Mouse (Mus musculus): ENCODE measurements at regions not wholly inside any gene's neighbourhood (a gene's known extent, or its start where the extent isn't known, plus 50 kb on each side); places are given as distances from the start of the nearest gene placed in this dataset.

- DNase-seq (ENCODE audit: low read depth) = no peak
These were observed 169.8 kb downstream of the Arrdc4 start for GRCm38 (mm10) chr7:68579216-68579615.

GRCm38 (mm10) chr7:68571315-68571714, 177.7 kb downstream of the Arrdc4 start:
- DNase-seq (ENCODE audit: low read depth) = no peak

GRCm38 (mm10) chr7:68568127-68568510, 180.9 kb downstream of the Arrdc4 start:
- DNase-seq (ENCODE audit: low read depth) = no peak

DNA sequence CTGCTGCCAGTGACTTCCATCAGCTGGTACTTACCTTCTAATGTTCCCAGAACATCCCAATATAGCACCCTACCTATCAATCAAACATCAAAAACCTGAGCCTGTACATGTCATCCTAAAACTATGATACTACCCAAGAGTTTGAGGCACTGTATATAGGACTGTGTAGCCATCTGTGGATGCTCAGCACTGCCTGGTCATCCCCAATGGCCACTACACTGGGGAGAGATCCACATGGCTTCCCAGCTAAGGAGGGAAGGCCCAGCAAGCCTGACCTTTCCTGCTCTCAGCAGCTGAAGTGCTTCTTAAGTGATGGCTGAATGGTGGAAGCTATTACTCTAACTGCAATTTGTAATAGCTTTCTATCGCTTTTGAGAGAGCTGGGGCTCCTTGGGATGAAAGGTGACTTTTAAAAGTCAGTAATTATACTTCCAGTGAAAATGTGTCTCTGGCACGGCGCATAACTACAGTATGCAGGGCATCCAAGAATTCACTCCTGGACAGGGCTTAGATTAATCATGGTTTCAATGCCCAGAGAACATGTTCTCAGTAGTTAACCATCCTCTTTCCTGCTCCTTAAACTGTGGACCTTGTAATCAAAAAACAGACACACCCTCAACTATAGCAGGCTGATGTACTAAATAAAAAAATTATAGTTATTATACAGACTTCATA, 181.5 kb downstream of the Arrdc4 start:
- no peak for DNase-seq (ENCODE audit: low read depth)

- DNase-seq (ENCODE audit: low read depth) = no peak
These were observed 189.3 kb downstream of the Arrdc4 start for GRCm38 (mm10) chr7:68559440-68560343.

GRCm38 (mm10) chr7:68550330-68550729, 198.7 kb downstream of the Arrdc4 start:
- no peak for DNase-seq (ENCODE audit: low read depth)

- DNase-seq (ENCODE audit: low read depth) = no peak
These were observed 200.9 kb downstream of the Arrdc4 start for GRCm38 (mm10) chr7:68548176-68548575.

- no peak for DNase-seq (ENCODE audit: low read depth)
These were observed 204.9 kb downstream of the Arrdc4 start for GRCm38 (mm10) chr7:68544136-68544535.

- no peak for DNase-seq (ENCODE audit: low read depth)
These were observed 235.5 kb downstream of the Fam169b start for GRCm38 (mm10) chr7:68509096-68509495.

DNA sequence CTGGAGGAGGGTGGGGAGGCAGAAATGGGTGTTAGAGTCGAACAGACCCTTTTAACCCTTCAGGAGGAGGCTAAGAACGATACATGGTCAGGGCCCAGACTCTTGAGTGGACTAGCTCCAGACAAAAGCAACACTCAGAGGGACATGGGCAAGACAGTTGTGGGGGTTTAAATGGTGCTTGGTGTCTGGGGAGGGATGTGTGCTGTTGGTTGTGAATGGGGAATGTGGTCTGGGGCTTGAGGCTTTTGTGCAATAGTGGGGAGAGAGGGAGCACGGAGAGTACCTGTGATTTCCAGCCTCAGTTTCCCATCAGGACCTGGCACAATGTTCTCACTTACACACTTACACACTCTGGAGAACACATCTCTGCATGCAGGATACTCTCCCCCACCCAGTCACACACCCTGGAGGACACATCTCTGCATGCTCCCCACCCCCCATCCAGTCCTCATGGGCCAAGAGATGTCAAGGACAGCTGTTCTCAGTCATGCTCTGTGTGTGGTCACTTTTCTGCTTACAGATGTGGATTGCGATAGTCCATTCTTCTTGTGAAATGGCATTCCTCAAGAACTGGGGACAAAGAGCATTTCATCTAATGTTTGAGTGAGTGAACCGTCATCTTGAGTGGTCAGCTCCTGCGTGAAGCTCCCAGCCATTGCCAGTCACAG, 217.6 kb downstream of the Fam169b start:
- no peak for DNase-seq (ENCODE audit: low read depth)

- DNase-seq (ENCODE audit: low read depth) = no peak
These were observed 213.0 kb downstream of the Fam169b start for GRCm38 (mm10) chr7:68486676-68487075.

DNA sequence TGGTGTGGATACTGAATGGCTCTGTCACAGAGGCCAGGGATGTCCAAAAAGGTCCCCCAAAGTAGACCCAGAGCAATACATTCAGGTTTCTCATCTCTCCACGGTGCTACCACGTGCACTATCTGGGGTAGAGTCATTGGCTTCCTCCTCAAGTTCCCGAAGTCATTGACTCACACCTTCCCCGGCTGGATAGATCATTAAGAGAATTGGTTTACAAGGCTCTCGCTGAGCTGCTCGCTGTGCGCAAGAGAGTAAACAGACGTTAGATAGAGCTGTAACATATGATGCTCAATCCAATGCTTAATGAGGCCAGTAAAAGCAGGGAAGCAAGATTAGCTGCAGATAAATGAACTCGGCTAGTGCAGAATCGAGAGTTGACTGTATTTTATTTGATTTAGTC, 208.9 kb downstream of the Fam169b start:
- no peak for DNase-seq (ENCODE audit: low read depth)

DNA sequence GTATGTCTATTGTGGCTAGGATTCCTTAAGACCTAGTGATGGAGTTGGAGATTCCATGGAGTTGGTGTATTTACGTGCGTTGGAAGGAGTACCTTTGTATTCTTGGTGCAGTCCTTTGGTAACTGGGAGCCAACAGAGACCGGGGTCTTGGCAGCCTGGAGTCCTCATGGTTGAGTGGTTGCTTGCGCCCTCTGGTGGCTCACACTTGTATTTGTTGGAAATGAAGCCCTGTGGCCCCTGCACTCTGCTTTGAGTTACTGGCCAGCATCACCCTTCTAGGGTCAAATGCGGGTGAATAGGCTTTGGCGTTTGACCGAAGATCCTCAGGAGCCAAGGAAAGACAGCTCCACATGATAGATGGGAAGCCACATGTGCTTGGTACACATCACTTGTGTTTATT, 207.1 kb downstream of the Fam169b start:
- DNase-seq (ENCODE audit: low read depth) = no peak

DNA sequence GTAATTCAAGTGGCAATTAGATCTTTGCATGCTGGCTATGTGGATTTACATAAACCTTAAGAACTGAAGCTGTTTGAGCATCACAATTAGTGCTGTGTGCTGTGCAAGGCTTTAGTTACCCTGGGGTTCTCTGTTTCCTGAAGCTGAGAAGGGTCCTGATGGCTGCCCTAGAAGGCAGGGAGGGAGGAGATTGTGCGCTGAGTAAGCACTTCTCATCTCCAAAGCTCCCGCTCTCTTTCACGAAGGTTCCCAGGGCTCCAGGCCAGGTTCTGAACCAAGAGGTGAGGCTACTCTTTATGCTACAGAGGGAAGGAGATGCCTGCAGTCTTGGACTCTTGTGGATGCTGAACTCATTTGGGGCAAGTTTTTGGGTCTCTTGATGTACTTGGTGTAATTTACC, 206.7 kb downstream of the Fam169b start:
- DNase-seq (ENCODE audit: low read depth) = no peak

DNA sequence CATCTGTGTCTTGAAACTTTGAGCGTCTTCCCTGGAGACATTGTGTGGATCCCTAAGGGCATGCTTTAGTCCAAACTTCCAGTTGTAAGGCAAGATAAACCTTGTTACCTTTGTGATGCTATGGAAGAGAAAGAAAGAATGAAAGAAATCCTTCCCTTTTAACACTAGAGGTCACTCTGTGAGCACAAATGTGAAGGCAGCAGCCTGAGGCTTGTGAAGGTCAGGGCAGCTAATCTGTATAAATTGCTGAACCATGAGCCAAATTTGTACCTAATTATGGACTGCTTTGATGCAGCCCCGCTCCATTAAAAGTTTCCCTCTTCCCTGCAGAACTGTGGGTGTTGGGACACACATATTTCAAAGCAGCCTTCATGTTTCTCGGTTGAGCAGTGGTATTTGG, 204.4 kb downstream of the Fam169b start:
- DNase-seq (ENCODE audit: low read depth) = no peak

DNA sequence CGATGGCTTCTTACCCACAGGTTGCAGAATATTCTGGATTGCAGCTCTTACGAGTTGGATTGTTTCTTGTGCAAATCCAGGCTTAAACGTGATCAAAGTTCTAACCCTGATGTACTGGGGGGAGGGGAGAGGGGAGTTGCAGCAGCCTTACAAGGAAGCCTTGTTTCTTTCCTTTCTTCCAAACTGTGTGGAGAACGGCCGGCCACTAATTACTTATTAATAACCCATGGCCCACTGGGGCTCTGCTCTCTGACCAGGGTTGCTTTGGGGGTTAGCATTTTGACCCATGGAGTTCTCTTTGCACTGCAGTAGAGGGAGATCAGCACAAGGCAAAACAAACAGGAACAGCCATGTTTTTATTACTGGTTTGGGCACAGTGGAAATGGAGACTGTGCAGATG, 199.2 kb downstream of the Fam169b start:
- DNase-seq (ENCODE audit: low read depth) = no peak

GRCm38 (mm10) chr7:68470983-68471382, 197.3 kb downstream of the Fam169b start:
- DNase-seq (ENCODE audit: low read depth) = no peak

GRCm38 (mm10) chr7:68468574-68468973, 194.9 kb downstream of the Fam169b start:
- DNase-seq (ENCODE audit: low read depth) = no peak

DNA sequence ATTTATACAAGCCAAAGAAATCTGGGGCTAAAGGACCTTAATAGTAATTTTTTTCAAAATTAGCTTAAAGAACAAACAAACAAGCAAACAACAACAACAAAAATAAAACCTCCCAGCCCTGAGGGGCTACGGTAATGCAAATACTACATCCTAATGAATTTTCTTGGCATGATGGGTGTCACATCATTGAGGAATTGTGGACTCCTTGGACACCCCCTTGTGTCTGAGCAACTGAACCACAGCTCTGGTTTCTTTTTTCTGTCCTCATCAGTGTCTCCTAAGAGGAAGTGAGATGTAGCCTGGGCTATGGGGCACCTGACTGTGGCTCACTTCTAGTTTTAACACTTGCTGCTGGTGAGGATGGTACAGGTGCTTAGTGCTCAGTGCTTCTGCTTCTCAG, 184.2 kb downstream of the Fam169b start:
- DNase-seq (ENCODE audit: low read depth) = no peak

DNA sequence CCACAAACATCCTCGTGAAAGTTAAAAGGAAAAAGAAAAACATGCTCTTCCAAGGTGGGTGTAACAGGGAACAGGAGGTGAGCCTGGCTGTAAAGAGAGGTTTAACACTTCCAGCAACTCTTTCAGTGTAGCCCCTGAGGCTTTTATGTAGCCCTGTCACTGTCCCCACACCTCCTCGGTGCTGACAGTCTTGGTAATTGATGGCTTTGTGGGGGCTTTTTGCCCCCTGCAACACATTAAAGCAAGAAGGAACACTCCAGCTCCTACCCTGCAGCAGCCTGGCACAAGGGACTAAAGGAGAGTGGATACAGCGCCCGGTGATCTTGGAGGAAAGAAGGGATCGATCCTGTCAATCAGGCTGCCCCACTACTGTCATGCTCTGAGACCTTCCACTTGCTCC, 181.8 kb downstream of the Fam169b start:
- no peak for DNase-seq (ENCODE audit: low read depth)

DNA sequence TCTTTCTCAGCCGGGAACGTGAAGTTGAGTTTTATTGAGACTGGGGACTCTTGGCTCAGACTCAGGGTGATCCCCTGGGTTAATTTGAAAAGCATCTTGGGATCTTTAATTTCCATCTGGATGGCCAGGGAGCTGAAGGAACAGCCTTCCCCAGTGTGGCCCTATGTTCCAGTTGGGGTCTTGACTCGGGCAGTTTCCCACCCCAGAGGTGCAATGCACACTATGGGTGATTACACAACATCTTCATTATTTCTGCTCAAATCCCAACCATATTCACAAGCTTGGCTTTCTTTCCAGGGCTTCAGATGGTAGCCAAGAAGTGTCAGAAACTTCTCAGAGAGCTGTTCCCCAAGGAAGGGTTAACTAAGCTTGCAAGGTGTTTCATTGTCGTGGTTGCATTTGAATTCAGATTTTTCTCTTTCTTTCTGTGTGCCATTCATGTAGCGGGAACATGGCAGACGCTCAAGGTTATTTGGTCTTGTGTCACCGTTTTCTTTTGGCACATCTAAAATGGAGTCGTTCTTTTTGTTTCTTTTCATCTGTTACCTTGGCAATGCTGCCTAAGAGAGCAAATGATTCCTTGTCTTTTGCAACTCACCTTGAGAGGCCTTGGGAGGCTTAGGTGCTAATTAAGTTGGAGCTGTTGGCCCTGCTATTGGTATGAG, 179.5 kb downstream of the Fam169b start:
- no peak for DNase-seq (ENCODE audit: low read depth)

DNA sequence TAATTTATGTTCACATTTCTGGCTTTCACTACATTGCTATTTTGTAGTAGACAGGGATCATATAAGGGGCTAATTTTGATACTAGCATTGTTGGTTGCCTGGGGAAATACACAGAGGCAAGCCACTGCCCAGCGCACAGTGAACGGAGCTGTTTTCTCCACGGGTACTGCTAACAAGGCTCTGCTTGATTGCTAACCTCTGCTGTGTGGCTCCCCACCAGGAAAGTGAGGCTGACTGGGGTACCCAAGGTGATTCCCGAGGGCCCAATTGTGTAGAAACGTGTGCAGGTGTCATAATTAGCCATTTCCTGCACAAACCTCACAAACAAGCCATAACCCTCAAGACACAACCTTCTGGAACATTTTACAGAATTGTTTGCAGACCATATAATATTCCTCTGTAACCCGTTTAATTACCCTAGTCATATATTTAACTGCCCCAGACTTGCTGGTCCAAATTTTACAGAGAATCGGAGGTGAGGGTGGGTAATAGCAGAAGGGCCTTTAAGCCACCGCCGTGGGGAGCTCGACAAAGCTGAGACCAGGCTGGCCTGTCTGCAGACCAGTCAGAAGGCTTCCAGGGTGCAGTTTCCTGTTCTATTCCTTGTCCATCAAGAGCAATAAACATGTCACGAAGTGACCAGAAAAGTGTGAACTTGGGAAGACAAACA, 170.9 kb downstream of the Fam169b start:
- DNase-seq (ENCODE audit: low read depth) = no peak

Measured in fibroblast of lung, adult 2 months (primary cell).